Mouse (Mus musculus) kidney, postnatal 10 days (tissue): Measurements from ENCODE around the gene Mast3.

ENCODE experiments used
- DNase-seq: peaks from one replicate; pipeline ENCODE4 v3.0.0; 2021; ENCODE audit warnings: mixed read lengths

Gene Mast3

GRCm38 (mm10) chr8:70802786-70803510, 1.9 kb downstream of the Mast3 start:
- no peak for DNase-seq

GRCm38 (mm10) chr8:70801830-70802229, 3.0 kb downstream of the Mast3 start:
- DNase-seq, result no peak

GRCm38 (mm10) chr8:70801156-70801555, 3.7 kb downstream of the Mast3 start:
- no peak for DNase-seq

- no peak for DNase-seq
Observed at GRCm38 (mm10) chr8:70800648-70801047, 4.2 kb downstream of the Mast3 start.

GRCm38 (mm10) chr8:70798281-70798680, 6.6 kb downstream of the Mast3 start:
- DNase-seq, result peak; percentile 32

- peak; percentile 94 for DNase-seq
Observed at GRCm38 (mm10) chr8:70797081-70798070, 7.5 kb downstream of the Mast3 start.

GRCm38 (mm10) chr8:70796403-70797080, 8.3 kb downstream of the Mast3 start:
- DNase-seq, result no peak

GRCm38 (mm10) chr8:70795370-70795769, 9.5 kb downstream of the Mast3 start:
- no peak for DNase-seq

GRCm38 (mm10) chr8:70794215-70794614, 10.6 kb downstream of the Mast3 start:
- DNase-seq, result no peak

GRCm38 (mm10) chr8:70792700-70793099, 12.2 kb downstream of the Mast3 start:
- peak; percentile 91 for DNase-seq

GRCm38 (mm10) chr8:70791975-70792691, 12.7 kb downstream of the Mast3 start:
- peak; percentile 99 for DNase-seq

- peak; percentile 66 for DNase-seq
Observed at GRCm38 (mm10) chr8:70791294-70791701, 13.6 kb downstream of the Mast3 start.

GRCm38 (mm10) chr8:70790846-70791245, 14.0 kb downstream of the Mast3 start:
- peak; percentile 27 for DNase-seq

GRCm38 (mm10) chr8:70789046-70789445, 15.8 kb downstream of the Mast3 start:
- DNase-seq, result no peak

GRCm38 (mm10) chr8:70787941-70788667, 16.8 kb downstream of the Mast3 start:
- peak; percentile 73 for DNase-seq

- DNase-seq, result no peak
Observed at GRCm38 (mm10) chr8:70787051-70787445, 17.8 kb downstream of the Mast3 start.

GRCm38 (mm10) chr8:70786291-70787050, 18.4 kb downstream of the Mast3 start:
- no peak for DNase-seq

- DNase-seq, result no peak
Observed at GRCm38 (mm10) chr8:70780093-70780492, 24.8 kb downstream of the Mast3 start.

GRCm38 (mm10) chr8:70776496-70777444, 28.1 kb downstream of the Mast3 start, which contains the start of gene Pik3r2:
Gene Pik3r2, minus strand, starts transcription at chr8:70776713.
- peak; percentile 99 for DNase-seq
